8 mouse cellular contexts compared by ENCODE assay signal in genomic region chr15:8761741-8762271, GRCm38 (mm10). TPM values are rescaled to one million over a fixed set of nuclear protein-coding genes. Genes with fewer than 3 reads are reported as not detected.
DNase-seq lines count a peak whose midpoint lies in the region; ATAC-seq and TF ChIP-seq lines count a peak whose summit lies in the region.

No protein-coding gene starts in this region.

- H3K4me3 ChIP-seq in lung, embryonic 14.5 days (ENCODE audit: low read depth, low read length) = no peak overlapping the region
- H3K4me3 ChIP-seq in lung, adult 2 months (replicated peaks; ENCODE audit: extremely low read depth, low read depth, low read length) = no peak overlapping the region
- no peak overlapping the region for H3K4me3 ChIP-seq in hindbrain, embryonic 14.5 days (replicated peaks; ENCODE audit: low read length)
- no peak overlapping the region for H3K4me3 ChIP-seq in midbrain, embryonic 14.5 days (replicated peaks; ENCODE audit: low read depth, low read length)

- peak; percentile 77 for ATAC-seq in lung, embryonic 14.5 days (ENCODE audit: insufficient read depth)
- peak; percentile 59; the same call in 1 of the 2 replicates for ATAC-seq in hindbrain, embryonic 14.5 days (ENCODE audit: low FRiP score)
- ATAC-seq in midbrain, embryonic 14.5 days (ENCODE audit: low FRiP score, low TSS enrichment) = no peak

- no peak for TF ChIP-seq CTCF in lung, embryonic 14.5 days (IDR thresholded peaks at IDR 0.05; ENCODE audit: low read depth)
- no peak for TF ChIP-seq CTCF in lung, adult 2 months (IDR thresholded peaks at IDR 0.05; ENCODE audit: insufficient read depth, low read length)

- 10% methylated on average over 9 of the region's 9 CpGs for WGBS in lung, embryonic 14.5 days
- 23% methylated on average over 9 of the region's 9 CpGs for WGBS in lung, adult 2 months
- 41% methylated on average over 9 of the region's 9 CpGs for WGBS in hindbrain, embryonic 14.5 days
- WGBS in midbrain, embryonic 14.5 days = 56% methylated on average over 9 of the region's 9 CpGs

- H3K4me1 ChIP-seq in lung, embryonic 14.5 days (ENCODE audit: insufficient read depth) = no peaks in the 10 kb centered on the region; the same call in 1 of the 2 replicates
- H3K4me1 ChIP-seq in lung, adult 2 months (ENCODE audit: control insufficient read depth, insufficient read depth, low read length) = no peaks in the 10 kb centered on the region
- no peaks in the 10 kb centered on the region for H3K4me1 ChIP-seq in hindbrain, embryonic 14.5 days (replicated peaks; ENCODE audit: control insufficient read depth, insufficient read depth, low read length)
- H3K4me1 ChIP-seq in midbrain, embryonic 14.5 days (ENCODE audit: control insufficient read depth, insufficient read depth, low read length) = no peaks in the 10 kb centered on the region

- peak overlapping the region; percentile 81 for H3K27ac ChIP-seq in lung, embryonic 14.5 days (ENCODE audit: low read depth)
- H3K27ac ChIP-seq in hindbrain, embryonic 14.5 days = no peak overlapping the region
- no peak overlapping the region for H3K27ac ChIP-seq in midbrain, embryonic 14.5 days (replicated peaks; ENCODE audit: low read depth, low read length)

- H3K9ac ChIP-seq in lung, embryonic 14.5 days = no peak overlapping the region
- H3K9ac ChIP-seq in hindbrain, embryonic 14.5 days = no peak overlapping the region
- H3K9ac ChIP-seq in midbrain, embryonic 14.5 days (replicated peaks; ENCODE audit: low read length) = no peak overlapping the region

- H3K27me3 ChIP-seq in lung, embryonic 14.5 days (ENCODE audit: insufficient read depth, low read length) = no peaks in the 10 kb centered on the region
- no peaks in the 10 kb centered on the region for H3K27me3 ChIP-seq in hindbrain, embryonic 14.5 days (ENCODE audit: control insufficient read depth, insufficient read depth, low read length)
- no peaks in the 10 kb centered on the region for H3K27me3 ChIP-seq in midbrain, embryonic 14.5 days (ENCODE audit: control insufficient read depth, insufficient read depth, low read length)

- no peak for TF ChIP-seq POLR2A in lung, adult 2 months (IDR thresholded peaks at IDR 0.05; ENCODE audit: borderline replicate concordance, extremely low read depth, low read depth, low read length)

- H3K36me3 ChIP-seq in lung, embryonic 14.5 days (ENCODE audit: insufficient read depth) = no peaks in the 10 kb centered on the region
- H3K36me3 ChIP-seq in hindbrain, embryonic 14.5 days (replicated peaks; ENCODE audit: control insufficient read depth, insufficient read depth) = no peaks in the 10 kb centered on the region
- no peaks in the 10 kb centered on the region for H3K36me3 ChIP-seq in midbrain, embryonic 14.5 days (ENCODE audit: control insufficient read depth, insufficient read depth, low read length)

- H3K4me2 ChIP-seq in lung, embryonic 14.5 days = peak overlapping the region; percentile 38
- H3K4me2 ChIP-seq in hindbrain, embryonic 14.5 days (replicated peaks) = no peak overlapping the region
- no peak overlapping the region for H3K4me2 ChIP-seq in midbrain, embryonic 14.5 days (ENCODE audit: low read length)

- no peaks in the 10 kb centered on the region for H3K9me3 ChIP-seq in lung, embryonic 14.5 days (ENCODE audit: low read depth, low read length)
- H3K9me3 ChIP-seq in hindbrain, embryonic 14.5 days (ENCODE audit: control insufficient read depth, low read length) = no peaks in the 10 kb centered on the region
- H3K9me3 ChIP-seq in midbrain, embryonic 14.5 days (ENCODE audit: control insufficient read depth, low read length) = no peaks in the 10 kb centered on the region

- DNase-seq in lung, embryonic 14.5 days = peak; percentile 63
- DNase-seq in lung, adult 2 months = no peak
- DNase-seq in embryo, embryonic 10.5 days (ENCODE audit: low spot score) = peak; percentile 46
- no peak for DNase-seq in hindbrain, embryonic 14.5 days (ENCODE audit: low spot score)
- DNase-seq in midbrain, embryonic 14.5 days = peak; percentile 59
- DNase-seq in right cerebral cortex, postnatal 10 days (ENCODE audit: low spot score in 2 of 2) = no peak
- DNase-seq in thymus, postnatal 36 days = no peak
- no peak for DNase-seq in thymus, postnatal 14 days

RNA-seq across cellular contexts. Expression of gene Slc1a3, which starts 51.2 kb away (rescaled TPM):
- polyA plus RNA-seq in lung, embryonic 14.5 days (2014; fragmentation: Nextera tagmentation; extraction: Ambion mirVana) = 24.5 and 26.1 TPM in 2 replicates
- polyA plus RNA-seq in lung, adult 2 months (2012; rRNA removed) = 16.6 and 18.7 TPM in 2 replicates
- polyA plus RNA-seq in hindbrain, embryonic 14.5 days (2014; fragmentation: Nextera tagmentation; extraction: Ambion mirVana) = 242 and 264 TPM in 2 replicates
- polyA plus RNA-seq in midbrain, embryonic 14.5 days (2014; fragmentation: Nextera tagmentation; extraction: Ambion mirVana) = 117 and 138 TPM in 2 replicates

Comparison
In these comparisons a context has a peak if more than half of its experiments do, and no peak if none do; other contexts are left out.
1. DNase-seq: peak in lung, embryonic 14.5 days (single experiment), embryo, embryonic 10.5 days (single experiment) and midbrain, embryonic 14.5 days (single experiment); none in lung, adult 2 months (single experiment), hindbrain, embryonic 14.5 days (single experiment), right cerebral cortex, postnatal 10 days (0 of 2), thymus, postnatal 36 days (0 of 2) and thymus, postnatal 14 days (single experiment).